Mouse (Mus musculus) thymus, adult 18-20 months (tissue): ENCODE measurements around the gene Crebrf.

Experiments
- DNase-seq, 2 experiments: peaks; one replicate each; pipeline ENCODE4 v3.0.0; 2022; ENCODE audit warnings: mixed read lengths in 2 of 2

The Crebrf gene

GRCm38 (mm10) chr17:26715271-26715758 lies at the start of gene Crebrf:
Gene Crebrf (plus strand): TSS chr17:26715650.
- peak; percentile 99 for DNase-seq

GRCm38 (mm10) chr17:26671268-26671667 lies 44.2 kb upstream of the Crebrf start:
- no peak for DNase-seq

- DNase-seq: no peak
Observed at GRCm38 (mm10) chr17:26675845-26676244, 39.6 kb upstream of the Crebrf start.

- DNase-seq: peak; percentile 81 to 89
Observed at GRCm38 (mm10) chr17:26676252-26676615, 39.2 kb upstream of the Crebrf start.

GRCm38 (mm10) chr17:26676616-26677376 lies 38.7 kb upstream of the Crebrf start:
- no peak for DNase-seq

GRCm38 (mm10) chr17:26677711-26678637 lies 37.5 kb upstream of the Crebrf start:
- no peak for DNase-seq

GRCm38 (mm10) chr17:26681276-26681675 lies 34.2 kb upstream of the Crebrf start:
- no peak for DNase-seq

GRCm38 (mm10) chr17:26686334-26687000 lies 29.0 kb upstream of the Crebrf start:
- no peak for DNase-seq

- DNase-seq: no peak
Observed at GRCm38 (mm10) chr17:26688795-26689735, 26.4 kb upstream of the Crebrf start.

- DNase-seq: no peak
Observed at GRCm38 (mm10) chr17:26689810-26690209, 25.6 kb upstream of the Crebrf start.

GRCm38 (mm10) chr17:26690236-26690635 lies 25.2 kb upstream of the Crebrf start:
- DNase-seq: no peak

- DNase-seq: peak in 1 of 2 experiments; percentile 9
Observed at GRCm38 (mm10) chr17:26691110-26691509, 24.3 kb upstream of the Crebrf start.

GRCm38 (mm10) chr17:26693424-26693823 lies 22.0 kb upstream of the Crebrf start:
- DNase-seq: no peak

GRCm38 (mm10) chr17:26694171-26694570 lies 21.3 kb upstream of the Crebrf start:
- no peak for DNase-seq

- DNase-seq: no peak
Observed at GRCm38 (mm10) chr17:26695193-26695592, 20.3 kb upstream of the Crebrf start.

GRCm38 (mm10) chr17:26698846-26699245 lies 16.6 kb upstream of the Crebrf start:
- DNase-seq: no peak

GRCm38 (mm10) chr17:26699819-26700616 lies 15.4 kb upstream of the Crebrf start:
- no peak for DNase-seq

GRCm38 (mm10) chr17:26701565-26701964 lies 13.9 kb upstream of the Crebrf start:
- no peak for DNase-seq

GRCm38 (mm10) chr17:26702621-26703020 lies 12.8 kb upstream of the Crebrf start:
- no peak for DNase-seq

- no peak for DNase-seq
Observed at GRCm38 (mm10) chr17:26703671-26704070, 11.8 kb upstream of the Crebrf start.
